Mouse (Mus musculus) cortical plate, adult 2 months (tissue): ENCODE measurements around the gene Lrrc8d. TPM values are rescaled to one million over a fixed set of nuclear protein-coding genes. Genes with fewer than 3 reads are reported as not detected.

Experiments used
- H3K27ac ChIP-seq: fragments of 200-500 bp; 2 replicates; pipeline ENCODE4 v1.5.1; 2012; ENCODE audit warnings: low read length, control low read depth, inconsistent platforms; ENCODE audit not compliant: insufficient read depth
- H3K4me1 ChIP-seq: fragments of 200-500 bp; 2 replicates; pipeline ENCODE4 v1.6.1; 2011; ENCODE audit warnings: low read length; ENCODE audit not compliant: control insufficient read depth, insufficient read depth
- H3K4me3 ChIP-seq: fragments of 200-500 bp; 2 replicates; pipeline ENCODE4 v1.5.1; 2011; ENCODE audit warnings: mild to moderate bottlenecking, low read length, control low read depth; ENCODE audit not compliant: insufficient read depth
- CTCF ChIP-seq: fragments of 200-500 bp; IDR thresholded peaks from 2 replicates; pipeline ENCODE4 v1.5.1; 2011; ENCODE audit warnings: mild to moderate bottlenecking, control low read depth, low read length; ENCODE audit not compliant: insufficient read depth; ENCODE audit errors: extremely low read depth
- POLR2A ChIP-seq: fragments of 200-500 bp; IDR thresholded peaks from 2 replicates; pipeline ENCODE4 v1.6.1; 2011; ENCODE audit warnings: mild to moderate bottlenecking, low read length, control low read depth; ENCODE audit not compliant: insufficient read depth; ENCODE audit errors: extremely low read depth
- polyA plus RNA-seq: library from polyadenylated mRNA; depleted of rRNA; stranded (reverse); fragments of >200 nt; gene quantifications from 2 replicates; pipeline ENCODE4 v1.2.3, GENCODE M21; 2012

Gene Lrrc8d
- polyA plus RNA-seq, 1 experiment: 12.9 TPM

GRCm38 (mm10) chr5:105839740-105840310 is 140.1 kb downstream of the Lrrc8d start:
- H3K27ac ChIP-seq: no peak overlapping the region
- TF ChIP-seq POLR2A: no peak
- TF ChIP-seq CTCF: no peak
- H3K4me3 ChIP-seq: no peak overlapping the region
- H3K4me1 ChIP-seq: no peaks in the 10 kb centered on the region

DNA sequence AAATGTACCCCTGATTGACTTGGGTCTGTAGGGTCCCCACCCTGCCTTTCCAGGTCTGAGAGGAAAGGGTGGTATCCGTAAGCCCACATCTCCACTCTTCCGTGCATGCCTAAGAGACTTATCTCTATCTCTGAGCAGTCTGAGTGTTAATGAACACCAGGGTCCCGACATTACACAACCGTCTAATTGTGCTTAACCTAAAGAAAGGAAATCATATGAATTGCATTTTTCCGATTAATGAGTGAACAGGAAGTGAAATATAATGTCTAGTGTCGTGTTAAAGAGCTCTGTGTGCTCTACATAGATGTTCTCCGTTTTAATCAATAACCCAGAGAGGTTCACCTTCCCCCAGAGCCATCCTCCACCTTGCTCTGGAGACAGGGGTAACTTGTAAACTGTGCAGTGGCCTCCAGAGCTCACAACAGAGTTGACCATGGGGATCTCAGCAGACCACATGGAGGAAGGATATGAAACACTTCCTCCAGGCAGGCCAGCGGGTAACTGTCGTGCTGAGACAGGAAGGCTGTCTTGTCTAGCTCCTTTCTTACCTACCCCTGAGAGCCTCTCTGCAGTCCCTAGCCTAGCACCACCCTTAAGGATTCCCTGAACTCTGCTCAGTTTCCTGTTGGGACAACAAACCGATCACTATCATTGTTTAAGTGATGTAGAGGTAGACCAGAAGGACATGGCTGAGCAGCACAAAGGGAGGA is 144.4 kb downstream of the Lrrc8d start:
- TF ChIP-seq POLR2A: no peak
- no peak for TF ChIP-seq CTCF
- no peak overlapping the region for H3K27ac ChIP-seq
- H3K4me1 ChIP-seq: no peaks in the 10 kb centered on the region; the same call in 1 of the 2 replicates
- no peak overlapping the region for H3K4me3 ChIP-seq

DNA sequence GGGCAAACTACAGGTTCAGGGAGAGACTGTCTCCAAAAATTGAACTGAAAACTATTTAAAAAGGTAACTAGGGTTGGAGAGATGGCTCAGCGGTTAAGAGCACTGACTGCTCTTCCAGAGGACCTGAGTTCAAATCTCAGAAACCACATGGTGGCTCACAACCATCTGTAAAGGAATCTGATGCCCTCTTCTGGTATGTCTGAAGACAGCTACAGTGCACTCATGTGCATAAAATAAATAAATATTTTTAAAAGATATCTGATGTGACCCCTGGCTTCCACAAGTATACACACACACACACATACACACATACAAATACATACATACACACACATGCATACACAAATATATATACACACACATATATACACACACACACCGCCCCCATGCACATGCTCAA is 145.3 kb downstream of the Lrrc8d start:
- Histone ChIP-seq H3K27ac (no peak overlapping the region), H3K4me3 (no peak overlapping the region), H3K4me1 (no peaks in the 10 kb centered on the region; the same call in 1 of the 2 replicates)
- TF ChIP-seq POLR2A (no peak), CTCF (no peak)

GRCm38 (mm10) chr5:105847726-105848125 is 148.0 kb downstream of the Lrrc8d start:
- no peak overlapping the region for H3K4me3 ChIP-seq
- TF ChIP-seq POLR2A (no peak), CTCF (no peak)
- no peaks in the 10 kb centered on the region; the same call in 1 of the 2 replicates for H3K4me1 ChIP-seq
- no peak overlapping the region for H3K27ac ChIP-seq

DNA sequence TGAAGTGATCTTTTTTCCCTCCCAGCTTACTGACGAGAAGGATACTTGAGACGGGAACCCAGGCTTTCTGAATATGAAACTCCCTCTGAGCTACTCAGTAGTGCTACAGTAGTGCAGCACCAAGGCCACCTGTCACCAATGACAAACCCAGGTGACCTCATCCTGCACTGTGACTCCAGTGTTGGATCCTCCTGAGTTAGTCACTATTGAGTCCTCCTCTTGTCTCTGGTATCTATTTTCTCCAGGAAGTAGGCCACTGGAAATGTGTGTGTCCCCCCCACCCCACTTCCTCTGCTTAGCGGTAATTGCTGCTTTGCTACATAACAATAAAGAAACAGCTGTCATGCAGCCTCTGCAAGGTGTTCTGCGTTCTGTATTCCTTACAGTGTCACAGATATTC is 149.5 kb downstream of the Lrrc8d start:
- no peaks in the 10 kb centered on the region; the same call in 1 of the 2 replicates for H3K4me1 ChIP-seq
- H3K4me3 ChIP-seq: no peak overlapping the region
- H3K27ac ChIP-seq: no peak overlapping the region
- TF ChIP-seq POLR2A: no peak
- no peak for TF ChIP-seq CTCF

GRCm38 (mm10) chr5:105849643-105850042 is 149.9 kb downstream of the Lrrc8d start:
- TF ChIP-seq CTCF (no peak), POLR2A (no peak)
- Histone ChIP-seq H3K27ac (no peak overlapping the region), H3K4me3 (no peak overlapping the region), H3K4me1 (no peaks in the 10 kb centered on the region; the same call in 1 of the 2 replicates)

GRCm38 (mm10) chr5:105853271-105853670 is 153.5 kb downstream of the Lrrc8d start:
- TF ChIP-seq CTCF: no peak
- no peak for TF ChIP-seq POLR2A
- Histone ChIP-seq H3K4me3 (no peak overlapping the region), H3K27ac (no peak overlapping the region), H3K4me1 (no peaks in the 10 kb centered on the region; the same call in 1 of the 2 replicates)

GRCm38 (mm10) chr5:105857486-105857885 is 157.7 kb downstream of the Lrrc8d start:
- TF ChIP-seq POLR2A (no peak), CTCF (no peak)
- Histone ChIP-seq H3K4me3 (no peak overlapping the region), H3K27ac (no peak overlapping the region), H3K4me1 (no peaks in the 10 kb centered on the region)

GRCm38 (mm10) chr5:105858754-105859694 is 159.3 kb downstream of the Lrrc8d start:
- no peak overlapping the region for H3K4me3 ChIP-seq
- H3K27ac ChIP-seq: no peak overlapping the region
- no peaks in the 10 kb centered on the region for H3K4me1 ChIP-seq
- TF ChIP-seq CTCF: no peak
- no peak for TF ChIP-seq POLR2A
